ENCODE assay signal across 18 mouse cellular contexts in genomic region chr17:29556893-29557292, GRCm38 (mm10). TPM values are rescaled to one million over a fixed set of nuclear protein-coding genes. Genes with fewer than 3 reads are reported as not detected.
A peak's percentile ranks its signal among the peaks of the same experiment; 100 is the strongest.
DNase-seq lines count a peak whose midpoint lies in the region; ATAC-seq and TF ChIP-seq lines count a peak whose summit lies in the region.
"Had no signal": no experiment of that assay in that cellular context is flagged by ENCODE, and none has a peak within 500 bp of the region (broad histone marks: within the 10 kb centered on the region; RNA-seq: fewer than 3 reads in every experiment).

No protein-coding gene starts in this region.

- DNase-seq in kidney, postnatal 14 days: no peak
- peak; percentile 21 for DNase-seq in CD4-positive helper T cell, adult 2 months (ENCODE audit: low read depth, low spot score)
- DNase-seq in midbrain, postnatal 0 days (ENCODE audit: low spot score): no peak
- no peak for DNase-seq in spleen, adult 12 weeks (ENCODE audit: low spot score)
- DNase-seq: cerebellum, adult 9-10 months; embryo, embryonic 11 days; gastrocnemius, postnatal 25 days; right cerebral cortex, postnatal 25 days had no signal

- ATAC-seq in kidney, embryonic 16.5 days (ENCODE audit: low FRiP score, low TSS enrichment): no peak
- ATAC-seq in activated CD4-positive, CD25-positive, alpha-beta regulatory T cell, adult 4 months: peak; percentile 26
- ATAC-seq in stomach, embryonic 14.5 days (ENCODE audit: insufficient number of reproducible peaks, insufficient read depth, low FRiP score, low read depth): peak; percentile 65; the same call in 1 of the 2 replicates
- no peak for ATAC-seq in cerebellum, adult (ENCODE audit: insufficient number of reproducible peaks, low FRiP score, low TSS enrichment)
- no peak for ATAC-seq in midbrain, postnatal 0 days (ENCODE audit: low FRiP score)
- ATAC-seq: forebrain, embryonic 16.5 days had no signal

- peaks cover 15% of the 10 kb centered on the region; the same call in 1 of the 2 replicates for H3K4me1 ChIP-seq in kidney, embryonic 16.5 days (ENCODE audit: insufficient read depth, low read length)
- H3K4me1 ChIP-seq in stomach, embryonic 14.5 days (ENCODE audit: control insufficient read depth, insufficient read depth, low read length): peaks cover 11% of the 10 kb centered on the region
- H3K4me1 ChIP-seq in midbrain, postnatal 0 days (ENCODE audit: insufficient read depth, low read length): no peaks in the 10 kb centered on the region
- H3K4me1 ChIP-seq: limb, embryonic 12.5 days had no signal

- H3K27me3 ChIP-seq in kidney, embryonic 16.5 days (ENCODE audit: insufficient read depth, low read length): no peaks in the 10 kb centered on the region
- no peaks in the 10 kb centered on the region for H3K27me3 ChIP-seq in stomach, embryonic 14.5 days (ENCODE audit: control insufficient read depth, insufficient read depth, low read length)
- no peaks in the 10 kb centered on the region for H3K27me3 ChIP-seq in midbrain, postnatal 0 days (ENCODE audit: insufficient read depth, low read length)
- H3K27me3 ChIP-seq: limb, embryonic 12.5 days had no signal

- no peak overlapping the region for H3K4me3 ChIP-seq in kidney, embryonic 16.5 days (ENCODE audit: low read length)
- no peak overlapping the region for H3K4me3 ChIP-seq in stomach, embryonic 14.5 days (ENCODE audit: low read depth, low read length)
- H3K4me3 ChIP-seq in midbrain, postnatal 0 days (ENCODE audit: low read depth, low read length): no peak overlapping the region
- H3K4me3 ChIP-seq: erythroblast, embryonic 14.5 days; limb, embryonic 12.5 days had no signal

- H3K36me3 ChIP-seq in kidney, embryonic 16.5 days (ENCODE audit: insufficient read depth, low read length): no peaks in the 10 kb centered on the region
- no peaks in the 10 kb centered on the region; the same call in 1 of the 2 replicates for H3K36me3 ChIP-seq in stomach, embryonic 14.5 days (ENCODE audit: control insufficient read depth, insufficient read depth, low read length)
- H3K36me3 ChIP-seq in midbrain, postnatal 0 days (ENCODE audit: insufficient read depth, low read length): peaks cover 3% of the 10 kb centered on the region; the same call in 1 of the 2 replicates

- 0 out of 2 replicates have a peak overlapping the region, but pooled peaks have one; percentile 22 for H3K9ac ChIP-seq in kidney, embryonic 16.5 days (replicated peaks; ENCODE audit: low read length)
- H3K9ac ChIP-seq in stomach, embryonic 14.5 days (replicated peaks; ENCODE audit: low read depth, low read length): no peak overlapping the region
- H3K9ac ChIP-seq in midbrain, postnatal 0 days (replicated peaks; ENCODE audit: low read length, poor library complexity, severe bottlenecking): no peak overlapping the region
- H3K9ac ChIP-seq: limb, embryonic 12.5 days had no signal

- no peak for TF ChIP-seq CTCF in midbrain, postnatal 0 days (IDR thresholded peaks at IDR 0.05)

- WGBS in kidney, embryonic 16.5 days: 56% methylated on average over 7 of the region's 7 CpGs
- WGBS in stomach, embryonic 14.5 days: 40% methylated on average over 7 of the region's 7 CpGs
- 92% methylated on average over 7 of the region's 7 CpGs for WGBS in midbrain, postnatal 0 days

- no peak overlapping the region for H3K4me2 ChIP-seq in kidney, embryonic 16.5 days (replicated peaks; ENCODE audit: low read depth, low read length)
- no peak overlapping the region for H3K4me2 ChIP-seq in stomach, embryonic 14.5 days (replicated peaks; ENCODE audit: low read depth, low read length)
- no peak overlapping the region for H3K4me2 ChIP-seq in midbrain, postnatal 0 days (ENCODE audit: low read depth, low read length, poor library complexity, severe bottlenecking)
- H3K4me2 ChIP-seq: limb, embryonic 12.5 days had no signal

- 0 out of 2 replicates have a peak overlapping the region, but pooled peaks have one; percentile 17 for H3K27ac ChIP-seq in kidney, embryonic 16.5 days (ENCODE audit: low read length)
- peak overlapping the region; percentile 71 for H3K27ac ChIP-seq in stomach, embryonic 14.5 days (ENCODE audit: low read length)
- no peak overlapping the region for H3K27ac ChIP-seq in midbrain, postnatal 0 days (ENCODE audit: low read depth, low read length)
- H3K27ac ChIP-seq: hindbrain, postnatal 0 days; limb, embryonic 12.5 days had no signal

- 0 out of 2 replicates have a peak, but pooled peaks cover 4% of the 10 kb centered on the region for H3K9me3 ChIP-seq in kidney, embryonic 16.5 days (ENCODE audit: low read length)
- H3K9me3 ChIP-seq in stomach, embryonic 14.5 days (ENCODE audit: control insufficient read depth, low read depth, low read length): no peaks in the 10 kb centered on the region
- no peaks in the 10 kb centered on the region for H3K9me3 ChIP-seq in midbrain, postnatal 0 days (ENCODE audit: low read length)

RNA-seq across cellular contexts. Expression of gene Tmem217, which starts 4.7 kb away (rescaled TPM):
- 0.79 and 0.89 TPM in 2 replicates for polyA plus RNA-seq in kidney, embryonic 16.5 days (2015; fragmentation: Nextera tagmentation; extraction: Ambion mirVana)
- polyA plus RNA-seq in activated CD4-positive, CD25-positive, alpha-beta regulatory T cell, adult 4 months (2017; shearing (Covaris generic)): 1 to 10 TPM in 1 of 2 experiments, under 1 TPM in 1; 0.57 to 2.0 TPM
- polyA plus RNA-seq in stomach, embryonic 14.5 days (2014; fragmentation: Nextera tagmentation; extraction: Ambion mirVana): 0.62 and 0.65 TPM in 2 replicates
- total RNA-seq in midbrain, postnatal 0 days (2014; rRNA removed): not detected in 2 replicates
- polyA plus RNA-seq in midbrain, postnatal 0 days (2015; fragmentation: Nextera tagmentation; extraction: Ambion mirVana): 0.71 and 0.84 TPM in 2 replicates
- total RNA-seq: adrenal gland, adult 2 months; gastrocnemius, postnatal 25 days; hindbrain, postnatal 0 days had no signal
- polyA plus RNA-seq: erythroblast, embryonic 14.5 days had no signal

RNA-seq across cellular contexts. Expression of gene Tbc1d22b, which starts 7.3 kb away (rescaled TPM):
- 16.7 and 19.1 TPM in 2 replicates for polyA plus RNA-seq in kidney, embryonic 16.5 days (2015; fragmentation: Nextera tagmentation; extraction: Ambion mirVana)
- 10 to 100 TPM; 11.5 to 14.2 TPM for polyA plus RNA-seq in activated CD4-positive, CD25-positive, alpha-beta regulatory T cell, adult 4 months (2017; shearing (Covaris generic))
- polyA plus RNA-seq in stomach, embryonic 14.5 days (2014; fragmentation: Nextera tagmentation; extraction: Ambion mirVana): 15.2 and 15.6 TPM in 2 replicates
- total RNA-seq in midbrain, postnatal 0 days (2014; rRNA removed): 47.3 and 52.0 TPM in 2 replicates
- polyA plus RNA-seq in midbrain, postnatal 0 days (2015; fragmentation: Nextera tagmentation; extraction: Ambion mirVana): 30.7 and 31.7 TPM in 2 replicates

RNA-seq across cellular contexts. Expression of gene Gm17657, which starts 7.5 kb away (rescaled TPM):
- not detected in 2 replicates for polyA plus RNA-seq in kidney, embryonic 16.5 days (2015; fragmentation: Nextera tagmentation; extraction: Ambion mirVana)
- under 1 TPM in 1 of 2 experiments, not detected in 1; 0.29 TPM for polyA plus RNA-seq in activated CD4-positive, CD25-positive, alpha-beta regulatory T cell, adult 4 months (2017; shearing (Covaris generic))
- not detected in 2 replicates for polyA plus RNA-seq in stomach, embryonic 14.5 days (2014; fragmentation: Nextera tagmentation; extraction: Ambion mirVana)
- not detected in 2 replicates for total RNA-seq in midbrain, postnatal 0 days (2014; rRNA removed)
- polyA plus RNA-seq in midbrain, postnatal 0 days (2015; fragmentation: Nextera tagmentation; extraction: Ambion mirVana): not detected in 2 replicates
- total RNA-seq: adrenal gland, adult 2 months; gastrocnemius, postnatal 25 days; hindbrain, postnatal 0 days had no signal
- polyA plus RNA-seq: adrenal gland, adult 2 months; erythroblast, embryonic 14.5 days; forebrain, embryonic 16.5 days; heart, postnatal 0 days; hindbrain, postnatal 0 days; limb, embryonic 12.5 days had no signal

RNA-seq across cellular contexts. Expression of gene Rnf8, which starts 57.7 kb away (rescaled TPM):
- 81.3 and 86.6 TPM in 2 replicates for polyA plus RNA-seq in kidney, embryonic 16.5 days (2015; fragmentation: Nextera tagmentation; extraction: Ambion mirVana)
- polyA plus RNA-seq in activated CD4-positive, CD25-positive, alpha-beta regulatory T cell, adult 4 months (2017; shearing (Covaris generic)): 10 to 100 TPM; 18.4 to 24.2 TPM
- polyA plus RNA-seq in stomach, embryonic 14.5 days (2014; fragmentation: Nextera tagmentation; extraction: Ambion mirVana): 79.0 and 80.8 TPM in 2 replicates
- 21.9 and 47.2 TPM in 2 replicates for total RNA-seq in midbrain, postnatal 0 days (2014; rRNA removed)
- 74.3 and 75.3 TPM in 2 replicates for polyA plus RNA-seq in midbrain, postnatal 0 days (2015; fragmentation: Nextera tagmentation; extraction: Ambion mirVana)

RNA-seq across cellular contexts. Expression of gene Gm28043, which starts 57.8 kb away (rescaled TPM):
- polyA plus RNA-seq in kidney, embryonic 16.5 days (2015; fragmentation: Nextera tagmentation; extraction: Ambion mirVana): 2.5 TPM in 2 replicates
- 1 to 10 TPM; 2.4 to 4.2 TPM for polyA plus RNA-seq in activated CD4-positive, CD25-positive, alpha-beta regulatory T cell, adult 4 months (2017; shearing (Covaris generic))
- polyA plus RNA-seq in stomach, embryonic 14.5 days (2014; fragmentation: Nextera tagmentation; extraction: Ambion mirVana): 2.7 and 4.3 TPM in 2 replicates
- 3.8 and 6.7 TPM in 2 replicates for total RNA-seq in midbrain, postnatal 0 days (2014; rRNA removed)
- 1.2 and 1.7 TPM in 2 replicates for polyA plus RNA-seq in midbrain, postnatal 0 days (2015; fragmentation: Nextera tagmentation; extraction: Ambion mirVana)

Comparison
In these comparisons a context has a peak if more than half of its experiments do, and no peak if none do; other contexts are left out.
1. ATAC-seq: peak in activated CD4-positive, CD25-positive, alpha-beta regulatory T cell, adult 4 months (single experiment) and stomach, embryonic 14.5 days (single experiment); none in kidney, embryonic 16.5 days (single experiment), cerebellum, adult (single experiment) and midbrain, postnatal 0 days (single experiment).